Mouse (Mus musculus): ENCODE measurements at regions not wholly inside any gene's neighbourhood (a gene's known extent, or its start where the extent isn't known, plus 50 kb on each side); places are given as distances from the start of the nearest gene placed in this dataset.

GRCm38 (mm10) chr17:14610791-14611522, 83.1 kb downstream of the Thbs2 start:
- DNase-seq (ENCODE audit: low spot score in 2 of 2): no peak

DNA sequence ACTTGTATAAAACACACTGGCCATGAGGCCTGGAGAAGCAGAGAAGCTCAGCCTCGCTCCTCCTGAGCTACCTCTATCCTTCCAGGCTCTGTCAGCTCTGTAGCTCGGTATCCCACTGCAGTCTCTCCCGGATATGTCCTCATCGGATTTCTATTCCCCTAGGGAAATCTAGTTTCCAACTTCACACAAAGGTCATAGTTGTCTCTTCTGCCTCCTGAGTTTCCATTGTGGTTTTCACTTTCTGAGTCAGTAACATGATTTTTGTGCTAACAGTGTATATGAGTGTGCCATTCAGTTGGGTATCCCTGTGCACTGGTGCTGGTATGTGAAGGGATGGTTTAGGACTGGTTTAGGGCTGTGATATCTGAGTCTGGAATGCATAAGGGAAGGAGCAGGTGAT, 85.2 kb downstream of the Thbs2 start:
- no peak for DNase-seq (ENCODE audit: low spot score in 2 of 2)

GRCm38 (mm10) chr17:14606356-14606989, 87.6 kb downstream of the Thbs2 start:
- no peak for DNase-seq (ENCODE audit: low spot score in 2 of 2)

GRCm38 (mm10) chr17:14599681-14600080, 94.4 kb downstream of the Thbs2 start:
- no peak for DNase-seq (ENCODE audit: low spot score in 2 of 2)

GRCm38 (mm10) chr17:14596470-14596869, 97.6 kb downstream of the Thbs2 start:
- DNase-seq (ENCODE audit: low spot score in 2 of 2): no peak

DNA sequence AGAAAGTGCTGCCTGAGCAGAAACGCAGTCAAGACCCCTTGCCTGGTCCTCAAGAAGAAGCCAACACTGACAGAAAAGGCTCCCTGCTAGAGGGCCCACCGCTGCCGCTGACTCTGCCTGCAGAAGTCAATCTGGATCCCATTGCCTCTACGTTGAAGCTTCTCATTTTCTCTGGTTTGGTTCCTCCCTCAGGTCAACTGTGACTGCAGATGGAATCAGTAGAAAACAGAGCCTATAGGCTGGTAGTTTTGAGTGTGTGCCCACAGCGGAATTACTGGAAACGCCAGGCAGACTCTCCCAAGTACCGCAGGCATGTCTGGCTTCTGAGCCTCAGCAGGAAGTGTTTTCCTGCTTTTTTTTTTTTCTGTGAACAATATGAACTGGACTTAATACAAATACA, 98.5 kb downstream of the Thbs2 start:
- no peak for DNase-seq (ENCODE audit: low spot score in 2 of 2)

GRCm38 (mm10) chr17:14588086-14588817, 105.8 kb downstream of the Thbs2 start:
- no peak for DNase-seq (ENCODE audit: low spot score in 2 of 2)

DNA sequence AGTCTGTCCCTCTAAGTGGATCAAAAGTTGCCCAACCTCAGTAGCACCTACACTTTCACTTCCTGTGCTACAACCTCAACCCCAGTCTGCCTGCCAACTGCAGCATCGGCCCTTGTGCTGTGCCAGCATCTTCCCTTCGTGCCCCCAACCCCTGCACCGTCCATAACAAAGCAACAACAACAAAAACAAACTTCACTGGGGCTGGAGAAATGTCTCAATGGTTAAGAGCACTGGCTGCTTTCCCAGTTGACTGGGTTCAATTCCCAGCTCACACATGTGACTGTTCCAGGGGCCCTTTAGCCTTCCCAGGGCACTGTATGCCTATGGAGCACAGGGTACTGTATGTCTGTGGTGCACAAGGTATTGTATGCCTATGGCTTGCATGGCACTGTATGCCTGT, 114.4 kb downstream of the Thbs2 start:
- no peak for DNase-seq (ENCODE audit: low spot score in 2 of 2)

DNA sequence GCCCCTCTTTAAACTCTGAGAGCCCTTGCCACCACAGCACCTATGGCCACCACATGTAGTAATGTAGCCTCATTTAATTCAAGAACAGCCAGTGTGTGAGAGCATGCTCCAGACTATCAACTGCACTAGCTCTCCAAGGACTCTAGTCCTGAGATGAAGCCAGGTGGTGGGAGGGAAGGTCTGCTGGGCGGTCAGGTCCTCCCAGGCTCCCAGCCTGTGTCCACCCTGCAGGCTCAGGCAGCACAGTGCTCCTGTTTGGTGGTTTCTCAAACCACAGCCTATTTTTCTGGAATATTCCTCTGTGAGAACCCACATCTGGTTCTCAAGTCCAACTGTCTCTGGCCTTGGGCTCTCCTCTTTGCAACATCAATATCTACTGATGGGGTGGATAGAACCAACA, 115.3 kb downstream of the Thbs2 start:
- DNase-seq (ENCODE audit: low spot score in 2 of 2): no peak

GRCm38 (mm10) chr17:14578194-14578593, 115.8 kb downstream of the Thbs2 start:
- DNase-seq (ENCODE audit: low spot score in 2 of 2): no peak

- DNase-seq (ENCODE audit: low spot score in 2 of 2): no peak
Observed at GRCm38 (mm10) chr17:14576159-14576558, 117.9 kb downstream of the Thbs2 start.

- DNase-seq (ENCODE audit: low spot score in 2 of 2): no peak
Observed at GRCm38 (mm10) chr17:14571143-14571542, 122.9 kb downstream of the Thbs2 start.

DNA sequence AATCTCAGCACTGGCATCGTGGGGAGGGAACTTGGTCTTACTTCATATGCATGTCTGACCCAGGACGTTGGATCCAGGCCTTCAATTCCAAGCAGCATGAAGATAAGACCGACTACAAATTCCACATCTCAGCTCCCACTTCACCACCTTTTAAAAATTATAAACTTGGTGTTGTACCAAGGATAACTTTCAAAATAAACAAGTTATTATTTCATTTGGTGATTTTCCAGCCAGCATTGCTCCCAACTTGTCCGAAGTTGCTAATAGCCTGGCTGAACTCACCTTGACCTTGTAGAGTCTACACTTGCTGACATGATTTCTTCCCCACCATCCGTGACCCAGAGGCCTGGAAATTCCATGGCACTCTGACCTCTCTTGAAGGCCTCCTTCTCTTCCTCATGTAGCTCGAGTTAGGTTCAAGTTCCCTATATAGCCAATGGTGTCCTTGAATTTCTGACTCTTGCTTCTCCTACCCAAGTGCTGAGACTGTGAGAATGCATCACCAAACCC, 123.7 kb downstream of the Thbs2 start:
- DNase-seq (ENCODE audit: low spot score in 2 of 2): no peak

- DNase-seq (ENCODE audit: low spot score in 2 of 2): no peak
Observed at GRCm38 (mm10) chr17:14562191-14562590, 131.8 kb downstream of the Thbs2 start.

GRCm38 (mm10) chr17:14557214-14557613, 136.8 kb downstream of the Thbs2 start:
- no peak for DNase-seq (ENCODE audit: low spot score in 2 of 2)

- no peak for DNase-seq (ENCODE audit: low spot score in 2 of 2)
Observed at GRCm38 (mm10) chr17:14553195-14553594, 140.8 kb downstream of the Thbs2 start.

- no peak for DNase-seq (ENCODE audit: low spot score in 2 of 2)
Observed at GRCm38 (mm10) chr17:14552081-14552480, 142.0 kb downstream of the Thbs2 start.

DNA sequence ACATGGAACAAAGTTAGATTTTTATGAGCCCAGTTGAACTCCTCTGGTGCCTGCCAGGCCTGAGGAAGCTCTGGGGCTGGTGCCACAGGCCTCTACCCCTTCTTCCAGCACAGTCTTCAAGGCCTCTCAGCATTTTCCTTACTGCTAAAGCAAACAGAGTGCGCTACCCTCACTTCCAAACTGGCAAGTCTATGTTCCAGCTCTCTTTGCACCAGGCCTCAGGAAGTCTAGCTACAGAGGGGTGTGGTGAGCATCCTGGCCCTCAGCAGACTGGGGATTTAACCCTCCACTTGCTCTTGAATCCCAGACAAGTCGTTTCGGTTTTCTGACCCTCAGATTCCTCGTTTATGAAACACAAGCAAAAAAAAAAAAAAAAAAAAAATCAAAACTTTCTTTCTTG, 142.4 kb downstream of the Thbs2 start:
- no peak for DNase-seq (ENCODE audit: low spot score in 2 of 2)

DNA sequence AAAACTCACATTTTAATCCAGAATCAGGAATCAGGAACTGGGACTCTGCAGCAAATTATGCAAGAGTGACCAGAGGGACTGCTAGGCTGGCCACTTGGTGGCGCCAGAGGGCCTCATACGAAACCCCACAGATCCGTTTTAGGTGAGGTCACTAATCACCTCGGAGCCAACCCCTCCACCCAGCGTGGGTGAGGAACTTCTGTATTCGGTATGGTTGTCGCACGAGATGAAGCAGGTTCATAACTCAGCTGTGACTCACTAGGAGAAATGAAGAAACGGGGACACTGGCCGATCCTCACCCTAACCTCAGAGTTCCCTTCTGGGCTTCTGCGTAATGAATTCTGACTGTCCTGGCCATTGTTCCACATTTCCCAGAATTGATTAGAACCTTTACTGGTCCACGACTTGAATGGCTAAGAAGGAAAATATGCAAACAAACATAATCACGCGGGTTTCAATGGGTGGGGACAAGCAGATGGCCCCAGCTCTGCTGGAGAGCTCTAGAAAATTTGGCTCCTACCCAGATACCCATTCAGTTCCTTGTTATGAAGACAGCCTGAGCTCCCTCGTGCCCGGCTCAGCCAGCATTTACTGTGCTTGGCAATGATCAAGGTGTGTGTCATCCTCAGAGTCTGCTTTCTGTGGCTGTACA, 148.1 kb downstream of the Thbs2 start:
- DNase-seq (ENCODE audit: low spot score in 2 of 2): peak; percentile 80 to 84

DNA sequence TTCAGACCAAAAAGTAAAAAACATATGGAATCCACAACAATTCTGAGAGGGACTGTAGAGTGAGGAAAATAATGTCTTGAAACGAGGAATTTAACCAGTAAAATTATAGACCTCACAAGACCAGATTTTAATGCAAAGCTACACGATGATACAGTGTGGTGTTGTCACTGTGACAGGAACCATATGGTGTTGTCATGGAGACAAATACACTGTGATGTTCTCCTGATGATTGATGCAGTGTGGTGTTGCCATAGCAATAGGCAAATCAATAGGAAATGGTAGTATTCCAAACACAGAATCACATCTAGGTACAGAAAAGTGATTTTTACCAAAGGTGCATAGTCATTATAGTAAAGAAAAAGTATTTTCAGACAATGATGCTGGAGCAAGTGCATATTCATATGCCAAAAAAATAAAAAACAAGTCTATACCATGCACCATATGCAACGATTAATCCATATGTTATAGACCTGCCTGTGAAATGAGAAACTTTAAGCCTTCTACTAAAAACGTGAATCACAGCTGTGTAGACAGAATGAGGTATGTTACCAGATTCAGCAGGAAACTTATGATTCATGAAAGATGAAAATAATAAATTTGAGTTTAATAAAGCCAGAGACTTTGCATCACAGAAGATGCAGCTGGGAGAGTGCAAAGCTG, 149.6 kb downstream of the Thbs2 start:
- DNase-seq (ENCODE audit: low spot score in 2 of 2): no peak

DNA sequence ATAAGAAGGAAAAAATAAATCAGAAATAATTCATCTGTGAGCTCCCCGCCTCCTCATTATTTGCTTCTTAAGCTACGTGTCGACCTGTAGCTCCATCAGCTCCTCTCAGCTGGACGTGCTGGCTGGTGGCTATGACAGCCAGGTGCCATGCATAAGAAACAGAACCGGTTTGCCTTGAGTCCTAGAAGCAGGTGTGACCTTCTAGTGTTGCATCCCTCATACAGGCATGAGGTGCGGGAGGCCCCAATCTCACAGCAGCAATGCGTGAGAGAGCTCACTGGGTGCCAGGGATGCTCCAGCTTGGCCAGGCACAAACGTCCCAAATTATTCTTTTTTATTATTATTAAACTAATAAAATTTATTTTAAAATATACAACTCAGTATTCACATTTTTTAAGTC, 153.0 kb downstream of the Thbs2 start:
- no peak for DNase-seq (ENCODE audit: low spot score in 2 of 2)

Measured in cerebellum, postnatal 4 days (tissue).